Mouse (Mus musculus) lung, embryonic 14.5 days (tissue): ENCODE results near the gene Egln3. TPM values are rescaled to one million over a fixed set of nuclear protein-coding genes. Genes with fewer than 3 reads are reported as not detected.

ENCODE experiments used
- ATAC-seq: fragments of 200-750 bp; cut with Nextera tagmentation; 2 replicates; pipeline ENCODE4 v1.8.0; 2017; ENCODE audit warnings: mild to moderate bottlenecking, moderate TSS enrichment, moderate library complexity; ENCODE audit not compliant: insufficient read depth
- DNase-seq: peaks from one replicate; pipeline ENCODE4 v3.0.0-alpha.2; 2015
- H3K27ac ChIP-seq: fragments of 300-500 bp; sonication (generic); 2 replicates; pipeline ENCODE4 v1.5.1; 2014; ENCODE audit warnings: low read depth, mild to moderate bottlenecking, moderate library complexity
- H3K27me3 ChIP-seq: fragments of 300-500 bp; sonication (generic); 2 replicates; pipeline ENCODE4 v1.6.1; 2014; ENCODE audit warnings: low read length, control low read depth; ENCODE audit not compliant: insufficient read depth
- H3K36me3 ChIP-seq: fragments of 300-500 bp; sonication (generic); 2 replicates; pipeline ENCODE4 v1.6.1; 2014; ENCODE audit warnings: control low read depth; ENCODE audit not compliant: insufficient read depth
- H3K4me1 ChIP-seq: fragments of 300-500 bp; sonication (generic); 2 replicates; pipeline ENCODE4 v1.6.1; 2014; ENCODE audit warnings: antibody characterized with exemption, control low read depth; ENCODE audit not compliant: insufficient read depth
- H3K4me2 ChIP-seq: fragments of 300-500 bp; sonication (generic); 2 replicates; pipeline ENCODE4 v1.6.1; 2014; ENCODE audit warnings: mild to moderate bottlenecking
- H3K4me3 ChIP-seq: fragments of 300-500 bp; sonication (generic); 2 replicates; pipeline ENCODE4 v1.5.1; 2014; ENCODE audit warnings: low read depth, low read length
- H3K9ac ChIP-seq: fragments of 300-500 bp; sonication (generic); 2 replicates; pipeline ENCODE4 v1.6.1; 2014
- H3K9me3 ChIP-seq: fragments of 300-500 bp; sonication (generic); 2 replicates; pipeline ENCODE4 v1.6.1; 2016; ENCODE audit warnings: low read depth, low read length, control low read depth
- CTCF ChIP-seq: IDR thresholded peaks from 2 replicates; pipeline ENCODE4 v1.5.1; 2016; ENCODE audit warnings: antibody characterized with exemption, low read depth
- WGBS: fragments of 180-500 bp; shearing (Covaris S2); extraction: QIAGEN DNeasy Blood & Tissue Kit; methylation state at CpG from one replicate; pipeline ENCODE4 v1.1.7; 2014; 5-methylcytosine and 5-hydroxymethylcytosine counted together
- polyA plus RNA-seq: library from polyadenylated mRNA; unstranded; fragments of >200 nt; fragmentation: Nextera tagmentation; extraction: Ambion mirVana; gene quantifications from 2 replicates; pipeline ENCODE4 v1.2.1, GENCODE M21; 2014

Egln3 gene
- 11.4 and 15.5 TPM in 2 replicates for polyA plus RNA-seq

DNA sequence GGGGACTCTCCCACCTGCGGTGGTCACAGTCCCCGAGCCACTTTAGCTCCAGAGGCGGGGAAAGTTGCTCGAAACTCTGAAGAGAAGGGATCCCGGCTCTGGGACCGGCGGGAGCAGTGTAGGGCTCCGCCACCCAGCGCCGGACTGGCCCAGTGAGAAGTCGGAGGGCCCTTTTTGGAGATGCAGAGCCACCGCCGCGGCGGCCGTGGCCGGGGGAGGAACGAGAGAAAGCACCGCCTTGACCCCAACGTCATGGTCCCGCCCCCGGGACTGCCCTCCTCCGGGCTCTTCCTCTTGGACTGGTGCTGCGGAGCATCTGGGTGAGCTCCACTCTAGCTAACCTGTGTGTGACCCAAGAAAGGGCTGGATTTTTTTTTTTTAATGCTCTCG, at the start of gene Egln3:
Gene Egln3, minus strand, starts transcription at position 205 of the 390 bp plus-strand sequence.
- ATAC-seq (peak; percentile 87), DNase-seq (peak; percentile 94)
- under 1% methylated on average over 25 of the region's 25 CpGs for WGBS
- TF ChIP-seq CTCF: no peak
- peak within 1 kb of the TSS; percentile 98 for H3K4me2 ChIP-seq
- H3K9ac ChIP-seq: peak within 1 kb of the TSS; percentile 70
- H3K36me3 ChIP-seq: no peaks in the 10 kb centered on the region
- H3K27me3 ChIP-seq: peaks cover 17% of the 10 kb centered on the region; the same call in 1 of the 2 replicates
- no peaks in the 10 kb centered on the region; the same call in 1 of the 2 replicates for H3K4me1 ChIP-seq
- peak within 1 kb of the TSS; percentile 70 for H3K4me3 ChIP-seq
- H3K9me3 ChIP-seq: no peaks in the 10 kb centered on the region
- H3K27ac ChIP-seq: peak within 1 kb of the TSS; percentile 58; the same call in 1 of the 2 replicates

DNA sequence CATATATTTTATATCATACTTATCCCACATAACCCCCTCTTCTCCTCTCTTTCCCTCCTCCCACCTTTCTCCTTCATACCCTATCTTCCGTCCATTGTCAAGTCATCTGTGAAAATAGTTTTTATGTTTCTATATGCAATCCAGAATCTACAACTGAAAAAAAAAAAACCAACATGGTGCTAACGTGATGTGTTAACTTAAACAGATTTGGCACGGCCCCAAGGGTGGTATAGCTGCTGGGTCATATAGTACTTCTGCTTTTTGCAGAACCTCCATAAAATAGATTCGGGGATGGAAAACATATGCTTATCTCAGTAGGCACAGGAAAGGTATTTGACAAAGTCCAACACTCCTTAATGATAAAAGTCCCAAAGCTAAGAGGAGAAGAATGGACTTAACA, 49.8 kb upstream of the Egln3 start:
- Histone ChIP-seq H3K4me2 (no peak overlapping the region), H3K27ac (no peak overlapping the region), H3K4me3 (no peak overlapping the region), H3K9ac (no peak overlapping the region), H3K9me3 (no peaks in the 10 kb centered on the region), H3K27me3 (no peaks in the 10 kb centered on the region), H3K36me3 (no peaks in the 10 kb centered on the region), H3K4me1 (no peaks in the 10 kb centered on the region)
- ATAC-seq: no peak
- no peak for TF ChIP-seq CTCF
- 82% methylated on average over 4 of the region's 4 CpGs for WGBS
- DNase-seq: no peak

DNA sequence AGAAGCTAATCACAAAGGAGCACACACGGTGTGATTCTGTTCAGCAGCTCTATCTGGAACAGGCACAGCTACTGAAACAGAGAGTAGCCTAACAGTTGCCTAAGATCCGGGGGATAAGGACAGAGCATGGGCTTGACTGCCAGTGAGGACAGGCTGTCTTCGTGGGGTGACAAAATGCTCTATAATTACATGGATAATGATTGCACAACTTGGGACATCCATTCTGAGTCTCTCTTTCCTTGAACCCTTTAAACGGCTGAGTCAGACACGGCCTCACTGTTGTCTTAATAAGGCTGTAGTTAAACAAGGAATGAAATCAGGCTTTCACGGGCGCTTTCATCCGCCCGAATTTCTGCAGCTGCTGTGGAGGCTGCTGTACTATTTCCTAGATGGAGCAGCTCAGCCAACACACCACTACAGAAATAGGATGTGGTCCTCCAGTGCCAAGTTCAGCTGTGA, 48.3 kb upstream of the Egln3 start:
- no peak overlapping the region for H3K4me2 ChIP-seq
- no peaks in the 10 kb centered on the region for H3K27me3 ChIP-seq
- no peaks in the 10 kb centered on the region for H3K9me3 ChIP-seq
- no peaks in the 10 kb centered on the region for H3K36me3 ChIP-seq
- H3K27ac ChIP-seq: no peak overlapping the region
- DNase-seq: no peak
- TF ChIP-seq CTCF: no peak
- no peak overlapping the region for H3K4me3 ChIP-seq
- no peaks in the 10 kb centered on the region for H3K4me1 ChIP-seq
- WGBS: 67% methylated on average over 9 of the region's 9 CpGs
- ATAC-seq: no peak
- no peak overlapping the region for H3K9ac ChIP-seq

DNA sequence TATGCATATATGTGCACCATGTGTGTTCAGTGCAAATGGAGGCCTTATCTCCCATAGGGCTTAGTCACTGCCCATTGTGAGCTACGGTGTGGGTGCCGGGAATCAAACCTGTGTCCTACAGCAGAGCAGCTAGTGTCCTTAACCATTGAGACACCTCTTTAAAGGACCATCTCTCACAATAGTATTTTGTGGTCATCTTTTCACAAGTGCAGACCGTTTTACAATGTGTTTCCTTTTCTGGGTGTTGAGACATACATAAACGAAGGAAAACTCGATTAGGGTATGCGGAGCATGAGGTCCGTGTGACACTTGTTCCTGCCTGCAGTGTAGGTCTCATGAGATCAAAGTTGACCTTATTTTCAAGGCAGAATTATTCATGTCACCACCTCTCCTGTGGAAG, 44.2 kb upstream of the Egln3 start:
- H3K36me3 ChIP-seq: no peaks in the 10 kb centered on the region
- H3K4me3 ChIP-seq: no peak overlapping the region
- H3K9ac ChIP-seq: no peak overlapping the region
- H3K9me3 ChIP-seq: no peaks in the 10 kb centered on the region
- no peaks in the 10 kb centered on the region for H3K27me3 ChIP-seq
- DNase-seq (no peak), ATAC-seq (no peak)
- no peak for TF ChIP-seq CTCF
- 76% methylated on average over 7 of the region's 7 CpGs for WGBS
- H3K4me1 ChIP-seq: no peaks in the 10 kb centered on the region
- H3K27ac ChIP-seq: no peak overlapping the region
- H3K4me2 ChIP-seq: no peak overlapping the region

DNA sequence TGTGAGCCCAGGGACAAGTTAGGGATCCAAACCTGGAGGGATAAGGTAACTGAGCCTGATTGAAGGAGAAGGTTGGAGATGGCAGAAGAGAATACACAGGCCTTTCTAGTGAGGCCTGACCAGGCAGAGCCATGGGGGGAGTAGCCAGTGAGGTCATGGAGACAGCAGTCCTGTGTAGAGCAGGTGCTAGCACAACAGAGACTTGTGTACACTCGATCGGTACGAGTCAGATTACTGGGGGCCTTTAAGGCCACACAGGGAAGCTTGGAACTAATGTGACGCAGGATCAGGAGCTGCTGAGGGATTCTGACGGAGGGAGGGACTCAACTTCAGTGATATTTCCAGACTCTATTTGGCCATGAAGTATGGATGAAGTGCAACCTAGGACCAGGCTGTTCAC, 39.5 kb upstream of the Egln3 start:
- ATAC-seq: no peak
- no peaks in the 10 kb centered on the region for H3K9me3 ChIP-seq
- H3K9ac ChIP-seq: no peak overlapping the region
- no peak for DNase-seq
- no peaks in the 10 kb centered on the region for H3K4me1 ChIP-seq
- no peak overlapping the region for H3K4me3 ChIP-seq
- whole genome bisulfite sequencing: 73% methylated on average over 5 of the region's 5 CpGs
- TF ChIP-seq CTCF: no peak
- no peak overlapping the region for H3K27ac ChIP-seq
- no peak overlapping the region for H3K4me2 ChIP-seq
- H3K36me3 ChIP-seq: no peaks in the 10 kb centered on the region
- H3K27me3 ChIP-seq: no peaks in the 10 kb centered on the region

DNA sequence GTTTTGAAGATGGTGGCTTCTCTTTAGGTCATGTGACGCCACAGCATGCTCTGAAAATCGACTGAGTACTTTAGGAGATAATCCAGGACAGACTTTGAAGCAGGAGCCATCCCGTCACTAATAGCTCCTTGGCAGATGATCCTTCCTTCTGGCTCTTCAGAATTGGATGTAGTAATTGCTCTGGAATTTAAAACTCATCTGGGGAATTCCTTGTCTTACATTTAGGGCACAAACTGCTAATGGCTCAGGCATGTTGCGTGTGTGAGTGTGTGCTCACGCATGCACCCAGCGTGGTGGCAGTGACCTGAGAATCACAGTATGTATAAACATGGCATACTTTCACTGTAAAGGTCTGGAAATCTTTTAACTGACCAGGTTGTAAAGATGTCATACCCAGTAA, 38.3 kb upstream of the Egln3 start:
- Histone ChIP-seq H3K27ac (no peak overlapping the region), H3K9ac (no peak overlapping the region), H3K36me3 (no peaks in the 10 kb centered on the region), H3K4me2 (no peak overlapping the region), H3K9me3 (no peaks in the 10 kb centered on the region), H3K4me3 (no peak overlapping the region), H3K4me1 (no peaks in the 10 kb centered on the region), H3K27me3 (no peaks in the 10 kb centered on the region)
- 75% methylated on average over 6 of the region's 6 CpGs for WGBS
- DNase-seq (no peak), ATAC-seq (no peak)
- TF ChIP-seq CTCF: no peak

DNA sequence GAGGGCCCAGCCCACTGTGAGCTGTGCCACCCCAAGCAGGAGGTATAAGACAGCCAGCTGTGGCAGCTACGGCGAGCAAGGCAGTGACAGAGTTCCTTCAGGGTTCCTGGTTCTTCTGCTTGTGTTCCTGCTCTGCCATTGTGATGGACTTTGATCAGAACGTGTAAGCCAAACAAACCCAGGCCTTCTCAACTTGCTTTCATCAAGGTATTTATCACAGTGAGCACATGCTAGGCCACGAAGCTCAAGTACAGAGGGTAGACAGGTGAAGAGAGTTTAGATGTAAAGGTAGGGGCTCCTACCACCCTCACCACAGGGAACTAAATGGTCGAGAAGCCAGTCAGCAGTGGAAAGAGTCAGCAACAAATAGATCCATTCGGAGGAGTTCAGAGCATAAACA, 30.1 kb upstream of the Egln3 start:
- Histone ChIP-seq H3K9me3 (no peaks in the 10 kb centered on the region), H3K27ac (no peak overlapping the region), H3K27me3 (no peaks in the 10 kb centered on the region), H3K36me3 (no peaks in the 10 kb centered on the region), H3K4me2 (no peak overlapping the region), H3K9ac (no peak overlapping the region), H3K4me3 (no peak overlapping the region), H3K4me1 (no peaks in the 10 kb centered on the region)
- WGBS: 72% methylated on average over 6 of the region's 6 CpGs
- no peak for ATAC-seq
- TF ChIP-seq CTCF: no peak
- no peak for DNase-seq
